Mouse (Mus musculus): ENCODE measurements around the gene Ralgapa1. TPM values are rescaled to one million over a fixed set of nuclear protein-coding genes. Genes with fewer than 3 reads are reported as not detected.
"Not testable (repeated sequence)": the region's sequence is repeated elsewhere in the genome, so short reads cannot be mapped to it uniquely, and the experiment has no call there.

Gene Ralgapa1
- polyA plus RNA-seq, 1 experiment: 4.4 TPM

- H3K4me2 ChIP-seq (ENCODE audit: low read depth): no peak overlapping the region
Observed at GRCm38 (mm10) chr12:55598537-55598886, 222.5 kb downstream of the Ralgapa1 start.

GRCm38 (mm10) chr12:55586936-55587335, 234.0 kb downstream of the Ralgapa1 start:
- not testable (repeated sequence) for H3K36me3 ChIP-seq (ENCODE audit: control insufficient read depth, insufficient read depth); H3K79me2 ChIP-seq (ENCODE audit: control insufficient read depth, insufficient read depth); H3ac ChIP-seq (ENCODE audit: control insufficient read depth, insufficient read length); H3K4me2 ChIP-seq (ENCODE audit: low read depth); H3K4me3 ChIP-seq; H3K27me3 ChIP-seq (ENCODE audit: control insufficient read depth, insufficient read depth, insufficient read length)

More at GRCm38 (mm10) chr12:55598537-55598886, 222.5 kb downstream of the Ralgapa1 start:
- Histone ChIP-seq H3K36me3 (ENCODE audit: control insufficient read depth, insufficient read depth) (peaks cover 13% of the 10 kb centered on the region), H3K4me3 (no peak overlapping the region), H3K27me3 (ENCODE audit: control insufficient read depth, insufficient read depth, insufficient read length) (peaks cover 5% of the 10 kb centered on the region), H3ac (ENCODE audit: control insufficient read depth, insufficient read length) (no peak overlapping the region), H3K79me2 (ENCODE audit: control insufficient read depth, insufficient read depth) (no peaks in the 10 kb centered on the region)
- TF ChIP-seq MYOD1 (IDR thresholded peaks at IDR 0.05; ENCODE audit: control insufficient read depth in 1 of 3, insufficient read length in 2 of 3, low read depth in 2 of 3): no peak
- no peak for TF ChIP-seq USF1 (IDR thresholded peaks at IDR 0.05; ENCODE audit: low read depth)
- no peak for TF ChIP-seq POLR2AphosphoS2 (IDR thresholded peaks at IDR 0.05; ENCODE audit: insufficient read length, low read depth)
- TF ChIP-seq SRF (IDR thresholded peaks at IDR 0.05; ENCODE audit: control insufficient read depth, insufficient read length, low read depth): no peak
- TF ChIP-seq CEBPB (IDR thresholded peaks at IDR 0.05; ENCODE audit: insufficient read depth, poor library complexity, severe bottlenecking): no peak
- TF ChIP-seq POLR2A (IDR thresholded peaks at IDR 0.05; ENCODE audit: insufficient read length, low read depth): no peak
- no peak for TF ChIP-seq MYOG (IDR thresholded peaks at IDR 0.05; ENCODE audit: control insufficient read depth in 1 of 3, insufficient read depth in 1 of 3, insufficient read length in 2 of 3, low read depth in 2 of 3)
- TF ChIP-seq REST (IDR thresholded peaks at IDR 0.05; ENCODE audit: insufficient read depth, insufficient read length): no peak
- TF ChIP-seq E2F4 (IDR thresholded peaks at IDR 0.05; ENCODE audit: insufficient read depth): no peak
- TF ChIP-seq TCF3 (IDR thresholded peaks at IDR 0.05; ENCODE audit: insufficient read length, low read depth): no peak
- no peak for TF ChIP-seq TCF12 (IDR thresholded peaks at IDR 0.05; ENCODE audit: insufficient read depth, poor library complexity, severe bottlenecking)
- no peak for TF ChIP-seq MAX (IDR thresholded peaks at IDR 0.05; ENCODE audit: low read depth)

GRCm38 (mm10) chr12:55573794-55574193, 247.2 kb downstream of the Ralgapa1 start:
- Histone ChIP-seq H3K36me3 (ENCODE audit: control insufficient read depth, insufficient read depth) (no peaks in the 10 kb centered on the region), H3ac (ENCODE audit: control insufficient read depth, insufficient read length) (no peak overlapping the region), H3K79me2 (ENCODE audit: control insufficient read depth, insufficient read depth) (no peaks in the 10 kb centered on the region), H3K4me3 (no peak overlapping the region), H3K27me3 (ENCODE audit: control insufficient read depth, insufficient read depth, insufficient read length) (peaks cover 10% of the 10 kb centered on the region), H3K4me2 (ENCODE audit: low read depth) (no peak overlapping the region)
- TF ChIP-seq MYOD1 (IDR thresholded peaks at IDR 0.05; ENCODE audit: control insufficient read depth in 1 of 3, insufficient read length in 2 of 3, low read depth in 2 of 3) (no peak), TCF12 (IDR thresholded peaks at IDR 0.05; ENCODE audit: insufficient read depth, poor library complexity, severe bottlenecking) (no peak), E2F4 (IDR thresholded peaks at IDR 0.05; ENCODE audit: insufficient read depth) (no peak), MAX (IDR thresholded peaks at IDR 0.05; ENCODE audit: low read depth) (no peak), POLR2AphosphoS2 (IDR thresholded peaks at IDR 0.05; ENCODE audit: insufficient read length, low read depth) (no peak), CEBPB (IDR thresholded peaks at IDR 0.05; ENCODE audit: insufficient read depth, poor library complexity, severe bottlenecking) (no peak), MYOG (IDR thresholded peaks at IDR 0.05; ENCODE audit: control insufficient read depth in 1 of 3, insufficient read depth in 1 of 3, insufficient read length in 2 of 3, low read depth in 2 of 3) (no peak), USF1 (IDR thresholded peaks at IDR 0.05; ENCODE audit: low read depth) (no peak), SRF (IDR thresholded peaks at IDR 0.05; ENCODE audit: control insufficient read depth, insufficient read length, low read depth) (no peak), POLR2A (IDR thresholded peaks at IDR 0.05; ENCODE audit: insufficient read length, low read depth) (no peak), TCF3 (IDR thresholded peaks at IDR 0.05; ENCODE audit: insufficient read length, low read depth) (no peak), REST (IDR thresholded peaks at IDR 0.05; ENCODE audit: insufficient read depth, insufficient read length) (no peak)

GRCm38 (mm10) chr12:55573089-55573488, 247.9 kb downstream of the Ralgapa1 start:
- no peak overlapping the region for H3K4me2 ChIP-seq (ENCODE audit: low read depth)
- H3K27me3 ChIP-seq (ENCODE audit: control insufficient read depth, insufficient read depth, insufficient read length): peaks cover 10% of the 10 kb centered on the region
- no peaks in the 10 kb centered on the region for H3K36me3 ChIP-seq (ENCODE audit: control insufficient read depth, insufficient read depth)
- H3ac ChIP-seq (ENCODE audit: control insufficient read depth, insufficient read length): no peak overlapping the region
- TF ChIP-seq TCF12 (IDR thresholded peaks at IDR 0.05; ENCODE audit: insufficient read depth, poor library complexity, severe bottlenecking) (no peak), POLR2AphosphoS2 (IDR thresholded peaks at IDR 0.05; ENCODE audit: insufficient read length, low read depth) (no peak), MYOD1 (IDR thresholded peaks at IDR 0.05; ENCODE audit: control insufficient read depth in 1 of 3, insufficient read length in 2 of 3, low read depth in 2 of 3) (no peak), REST (IDR thresholded peaks at IDR 0.05; ENCODE audit: insufficient read depth, insufficient read length) (no peak), MAX (IDR thresholded peaks at IDR 0.05; ENCODE audit: low read depth) (no peak), POLR2A (IDR thresholded peaks at IDR 0.05; ENCODE audit: insufficient read length, low read depth) (no peak), USF1 (IDR thresholded peaks at IDR 0.05; ENCODE audit: low read depth) (no peak), MYOG (IDR thresholded peaks at IDR 0.05; ENCODE audit: control insufficient read depth in 1 of 3, insufficient read depth in 1 of 3, insufficient read length in 2 of 3, low read depth in 2 of 3) (no peak), E2F4 (IDR thresholded peaks at IDR 0.05; ENCODE audit: insufficient read depth) (no peak), CEBPB (IDR thresholded peaks at IDR 0.05; ENCODE audit: insufficient read depth, poor library complexity, severe bottlenecking) (no peak), SRF (IDR thresholded peaks at IDR 0.05; ENCODE audit: control insufficient read depth, insufficient read length, low read depth) (no peak)
- H3K4me3 ChIP-seq: no peak overlapping the region
- no peaks in the 10 kb centered on the region for H3K79me2 ChIP-seq (ENCODE audit: control insufficient read depth, insufficient read depth)

GRCm38 (mm10) chr12:55571661-55572060, 249.3 kb downstream of the Ralgapa1 start:
- H3K36me3 ChIP-seq (ENCODE audit: control insufficient read depth, insufficient read depth): no peaks in the 10 kb centered on the region
- no peak overlapping the region for H3K4me3 ChIP-seq
- TF ChIP-seq USF1 (IDR thresholded peaks at IDR 0.05; ENCODE audit: low read depth) (no peak), TCF12 (IDR thresholded peaks at IDR 0.05; ENCODE audit: insufficient read depth, poor library complexity, severe bottlenecking) (no peak), POLR2AphosphoS2 (IDR thresholded peaks at IDR 0.05; ENCODE audit: insufficient read length, low read depth) (no peak), CEBPB (IDR thresholded peaks at IDR 0.05; ENCODE audit: insufficient read depth, poor library complexity, severe bottlenecking) (no peak), REST (IDR thresholded peaks at IDR 0.05; ENCODE audit: insufficient read depth, insufficient read length) (no peak), E2F4 (IDR thresholded peaks at IDR 0.05; ENCODE audit: insufficient read depth) (no peak), MAX (IDR thresholded peaks at IDR 0.05; ENCODE audit: low read depth) (no peak), TCF3 (IDR thresholded peaks at IDR 0.05; ENCODE audit: insufficient read length, low read depth) (no peak), MYOG (IDR thresholded peaks at IDR 0.05; ENCODE audit: control insufficient read depth in 1 of 3, insufficient read depth in 1 of 3, insufficient read length in 2 of 3, low read depth in 2 of 3) (no peak), MYOD1 (IDR thresholded peaks at IDR 0.05; ENCODE audit: control insufficient read depth in 1 of 3, insufficient read length in 2 of 3, low read depth in 2 of 3) (no peak), POLR2A (IDR thresholded peaks at IDR 0.05; ENCODE audit: insufficient read length, low read depth) (no peak), SRF (IDR thresholded peaks at IDR 0.05; ENCODE audit: control insufficient read depth, insufficient read length, low read depth) (no peak)
- H3K27me3 ChIP-seq (ENCODE audit: control insufficient read depth, insufficient read depth, insufficient read length): peaks cover 9% of the 10 kb centered on the region
- no peak overlapping the region for H3K4me2 ChIP-seq (ENCODE audit: low read depth)
- H3ac ChIP-seq (ENCODE audit: control insufficient read depth, insufficient read length): no peak overlapping the region
- H3K79me2 ChIP-seq (ENCODE audit: control insufficient read depth, insufficient read depth): no peaks in the 10 kb centered on the region
